Mouse (Mus musculus) right cerebral cortex, postnatal 25 days (tissue): Measurements from ENCODE around the gene Lefty1.
"Not testable (repeated sequence)": the region's sequence is repeated elsewhere in the genome, so short reads cannot be mapped to it uniquely, and the experiment has no call there.

Experiments
- DNase-seq: peaks from one replicate; pipeline ENCODE4 v3.0.0; 2022

The Lefty1 gene

GRCm38 (mm10) chr1:180922273-180923048 is 12.4 kb upstream of the Lefty1 start:
- DNase-seq: no peak

DNA sequence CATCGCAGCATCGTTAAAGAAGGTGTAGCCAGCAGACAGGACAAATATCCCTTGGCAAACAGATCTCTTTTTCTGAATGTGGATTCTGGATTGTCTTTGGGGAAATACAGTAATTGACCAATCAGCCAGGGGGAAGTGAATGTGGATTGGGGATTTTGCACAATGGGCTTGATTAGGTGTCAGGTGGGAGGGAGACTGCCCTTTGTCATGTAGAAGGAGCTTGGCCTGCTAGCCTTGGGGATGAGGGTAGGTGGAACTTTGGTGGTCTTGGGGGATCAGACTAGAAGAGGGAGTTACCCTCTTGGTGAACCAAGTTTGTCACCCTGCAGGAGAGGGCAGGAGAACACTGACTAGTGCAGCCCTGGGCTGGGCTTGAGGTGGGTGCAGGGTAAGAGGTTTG is 10.1 kb upstream of the Lefty1 start:
- no peak for DNase-seq

- no peak for DNase-seq
Measured at GRCm38 (mm10) chr1:180926286-180926685, 8.5 kb upstream of the Lefty1 start.

DNA sequence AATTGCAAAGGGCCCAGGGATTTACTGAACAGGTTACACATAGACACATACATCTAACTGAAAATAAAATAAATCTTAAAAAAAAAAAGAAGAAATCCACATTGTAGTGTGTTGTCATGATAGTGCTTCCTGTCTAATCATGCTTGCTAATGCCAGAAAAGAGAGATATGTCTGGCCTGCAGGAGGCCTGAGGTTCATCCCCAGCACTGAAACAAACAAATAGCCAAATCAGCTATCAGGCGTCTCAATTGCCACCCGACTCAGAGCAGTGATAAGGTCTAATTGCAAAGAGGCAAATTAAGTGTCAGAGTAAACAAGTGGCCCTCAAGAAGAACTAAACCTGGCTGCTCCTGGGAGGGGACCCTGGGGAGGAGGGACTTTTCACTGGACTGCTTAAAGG is 5.2 kb upstream of the Lefty1 start:
- no peak for DNase-seq

DNA sequence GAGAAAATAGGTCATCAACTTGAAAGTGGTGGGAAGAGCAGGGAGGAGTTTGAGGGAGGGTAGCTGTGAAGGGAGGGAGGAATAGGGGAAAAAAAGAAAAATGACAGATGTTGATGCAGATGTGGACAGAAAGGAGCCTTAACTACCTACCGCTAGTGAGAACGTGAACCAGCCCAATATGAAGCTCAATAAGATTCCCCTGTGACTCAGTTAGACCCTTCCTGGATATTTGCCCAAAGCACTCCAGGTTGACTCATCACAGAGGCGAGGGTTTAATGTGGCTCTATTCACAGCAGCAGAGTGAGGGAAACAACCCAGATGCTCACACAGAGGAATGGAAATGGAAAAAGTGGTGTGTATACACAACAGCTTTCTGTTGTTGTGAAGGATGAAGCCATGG is 3.7 kb upstream of the Lefty1 start:
- DNase-seq: no peak

GRCm38 (mm10) chr1:180933659-180934058 is 1.2 kb upstream of the Lefty1 start:
- DNase-seq: no peak

DNA sequence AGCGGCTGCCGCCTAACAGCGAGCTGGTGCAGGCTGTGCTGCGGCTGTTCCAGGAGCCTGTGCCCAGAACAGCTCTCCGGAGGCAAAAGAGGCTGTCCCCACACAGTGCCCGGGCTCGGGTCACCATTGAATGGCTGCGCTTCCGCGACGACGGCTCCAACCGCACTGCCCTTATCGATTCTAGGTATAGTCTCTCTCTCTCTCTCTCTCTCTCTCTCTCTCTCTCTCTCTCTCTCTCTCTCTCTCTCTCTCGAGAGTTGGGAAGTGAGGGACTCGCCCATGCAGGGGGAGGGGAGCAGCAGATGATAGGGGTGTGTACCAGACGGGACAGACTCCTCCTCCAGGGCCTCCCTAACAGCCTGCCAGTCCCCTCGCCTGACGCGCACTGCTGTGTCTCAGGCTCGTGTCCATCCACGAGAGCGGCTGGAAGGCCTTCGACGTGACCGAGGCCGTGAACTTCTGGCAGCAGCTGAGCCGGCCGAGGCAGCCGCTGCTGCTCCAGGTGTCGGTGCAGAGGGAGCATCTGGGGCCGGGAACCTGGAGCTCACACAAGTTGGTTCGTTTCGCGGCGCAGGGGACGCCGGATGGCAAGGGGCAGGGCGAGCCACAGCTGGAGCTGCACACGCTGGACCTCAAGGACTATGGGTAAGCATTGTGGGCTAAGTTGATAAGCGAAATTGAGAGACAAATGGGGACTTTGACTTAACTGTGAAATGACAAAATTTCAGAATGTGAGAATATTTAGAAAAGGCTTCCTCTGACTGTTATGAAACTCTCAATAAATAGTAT is 2.0 kb downstream of the Lefty1 start:
- DNase-seq: not testable (repeated sequence)

- not testable (repeated sequence) for DNase-seq
Measured at GRCm38 (mm10) chr1:180937631-180938030, 2.8 kb downstream of the Lefty1 start.

DNA sequence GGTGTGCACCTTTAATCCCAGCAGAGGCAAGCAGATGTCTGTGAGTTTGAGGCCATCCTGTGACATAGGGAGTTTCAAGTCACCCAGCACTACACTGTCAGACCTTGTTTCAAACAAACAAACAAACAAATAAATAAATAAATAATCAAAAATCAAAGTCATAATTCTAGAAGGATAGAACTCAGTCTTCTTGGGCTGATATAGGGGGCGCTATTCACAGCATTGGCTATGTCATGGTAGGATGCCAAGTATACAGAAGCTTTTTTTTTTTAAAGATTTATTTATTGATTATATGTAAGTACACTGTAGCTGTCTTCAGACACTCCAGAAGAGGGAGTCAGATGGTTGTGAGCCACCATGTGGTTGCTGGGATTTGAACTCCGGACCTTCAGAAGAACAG is 4.0 kb downstream of the Lefty1 start:
- not testable (repeated sequence) for DNase-seq

DNA sequence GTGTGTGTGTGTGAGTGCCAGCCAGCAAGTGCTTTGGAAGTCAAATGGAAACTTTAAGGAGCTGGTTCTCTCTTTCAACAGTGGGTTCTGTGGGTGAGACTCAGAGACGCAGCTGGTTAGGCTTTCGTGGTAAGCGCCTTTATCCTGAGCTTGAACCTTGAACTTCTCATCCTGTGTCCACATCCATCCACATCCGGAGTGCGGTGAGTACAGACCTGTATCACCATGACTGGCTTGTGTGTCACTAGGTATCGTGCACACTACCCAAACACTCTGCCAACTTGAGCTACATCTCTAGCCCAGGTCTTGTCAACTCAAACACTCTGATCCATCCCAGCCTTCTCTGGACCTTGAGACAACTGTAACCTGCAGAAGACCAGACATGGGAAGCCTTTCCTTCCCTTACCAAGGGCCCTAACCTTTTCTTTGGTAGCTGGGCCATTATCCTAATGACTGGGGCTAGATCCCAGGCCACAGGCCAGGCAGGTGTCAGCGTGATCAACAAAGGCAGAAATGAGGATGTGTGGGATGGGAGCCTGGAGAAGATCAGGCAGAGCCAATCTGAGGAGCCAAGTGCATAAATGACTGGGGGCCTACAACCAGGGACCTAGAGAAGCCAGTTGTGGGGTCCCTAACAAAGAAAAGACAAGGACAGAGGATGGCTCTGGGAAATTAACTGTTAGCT is 6.1 kb downstream of the Lefty1 start:
- DNase-seq: no peak

- DNase-seq: no peak
Measured at GRCm38 (mm10) chr1:180941726-180942125, 6.9 kb downstream of the Lefty1 start.

DNA sequence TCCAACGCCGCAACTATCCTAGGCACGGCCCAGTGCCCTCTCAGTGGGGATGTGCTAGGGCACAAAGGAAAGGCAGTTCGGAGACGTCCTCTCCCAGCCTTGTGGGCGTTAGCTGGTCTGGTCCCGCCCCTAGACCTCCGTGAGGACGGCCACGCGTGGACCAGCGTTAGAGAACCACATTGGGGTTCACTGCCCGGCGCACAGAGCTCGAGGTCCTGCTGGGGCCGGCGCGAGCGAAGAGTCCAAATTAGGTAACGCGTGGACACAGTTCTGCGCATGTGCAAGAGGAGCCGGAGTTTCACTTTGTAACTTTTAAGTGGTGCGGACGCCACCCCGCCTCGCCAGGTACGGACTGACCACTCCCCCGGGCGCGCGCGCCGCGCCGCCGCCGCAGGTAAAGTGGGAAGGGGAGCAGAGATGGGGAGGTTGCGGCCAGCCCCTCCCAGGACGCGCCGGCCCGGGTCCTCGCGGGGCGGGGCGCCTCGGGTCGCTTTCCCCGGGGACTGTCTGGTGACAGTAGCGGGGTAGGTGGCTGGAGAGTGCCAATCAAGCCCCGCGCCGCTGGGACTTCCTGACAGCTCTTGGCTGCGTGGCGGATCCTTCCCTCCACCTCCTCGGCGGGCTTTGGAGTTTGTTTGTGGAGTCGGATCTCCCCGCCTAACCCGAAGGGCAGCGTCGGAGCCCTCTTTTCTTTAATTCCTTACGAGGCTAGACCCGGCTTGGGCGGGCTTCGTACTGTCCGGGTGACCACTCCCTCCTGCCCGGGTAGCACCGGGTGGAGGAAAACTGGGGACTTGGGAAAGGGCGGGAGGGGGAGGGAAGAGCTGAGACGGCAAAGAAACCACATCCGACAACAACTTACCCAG is 7.6 kb downstream of the Lefty1 start, which contains the start of gene Tmem63a:
Gene Tmem63a (plus strand): TSS at position 179 of the 866 bp plus-strand sequence.
- no peak for DNase-seq

DNA sequence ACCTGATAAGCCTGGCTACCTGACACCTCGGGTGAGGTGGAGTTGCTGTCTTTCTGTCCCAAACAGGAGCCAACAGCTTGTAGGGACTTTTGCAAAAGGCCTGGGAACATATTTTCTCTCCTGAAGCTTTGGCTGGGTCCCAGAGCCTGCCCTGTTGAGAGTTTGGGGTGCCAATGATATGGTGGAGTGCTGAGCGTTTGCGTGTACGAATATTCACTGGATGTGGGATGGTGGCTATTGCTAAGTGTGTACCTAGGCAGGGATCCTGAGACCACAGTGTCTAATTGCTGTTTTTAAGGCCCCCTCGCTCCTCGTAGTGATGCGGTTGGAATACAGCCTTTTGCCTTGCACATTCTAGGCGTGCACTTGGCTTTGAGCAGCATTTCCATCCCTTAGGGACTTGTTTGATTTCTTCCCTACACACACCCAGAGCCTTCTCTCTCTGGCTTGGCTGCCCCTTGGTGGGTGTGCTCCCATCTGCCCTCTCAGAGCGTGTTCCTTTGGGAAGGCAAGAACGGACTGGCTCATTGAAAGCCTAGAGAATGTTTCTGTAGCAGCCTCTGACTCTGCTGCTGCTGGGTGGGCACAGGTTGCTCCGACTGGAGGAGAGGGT is 8.3 kb downstream of the Lefty1 start:
- no peak for DNase-seq

GRCm38 (mm10) chr1:180943896-180944295 is 9.1 kb downstream of the Lefty1 start:
- DNase-seq: no peak

GRCm38 (mm10) chr1:180944553-180944952 is 9.7 kb downstream of the Lefty1 start:
- no peak for DNase-seq

DNA sequence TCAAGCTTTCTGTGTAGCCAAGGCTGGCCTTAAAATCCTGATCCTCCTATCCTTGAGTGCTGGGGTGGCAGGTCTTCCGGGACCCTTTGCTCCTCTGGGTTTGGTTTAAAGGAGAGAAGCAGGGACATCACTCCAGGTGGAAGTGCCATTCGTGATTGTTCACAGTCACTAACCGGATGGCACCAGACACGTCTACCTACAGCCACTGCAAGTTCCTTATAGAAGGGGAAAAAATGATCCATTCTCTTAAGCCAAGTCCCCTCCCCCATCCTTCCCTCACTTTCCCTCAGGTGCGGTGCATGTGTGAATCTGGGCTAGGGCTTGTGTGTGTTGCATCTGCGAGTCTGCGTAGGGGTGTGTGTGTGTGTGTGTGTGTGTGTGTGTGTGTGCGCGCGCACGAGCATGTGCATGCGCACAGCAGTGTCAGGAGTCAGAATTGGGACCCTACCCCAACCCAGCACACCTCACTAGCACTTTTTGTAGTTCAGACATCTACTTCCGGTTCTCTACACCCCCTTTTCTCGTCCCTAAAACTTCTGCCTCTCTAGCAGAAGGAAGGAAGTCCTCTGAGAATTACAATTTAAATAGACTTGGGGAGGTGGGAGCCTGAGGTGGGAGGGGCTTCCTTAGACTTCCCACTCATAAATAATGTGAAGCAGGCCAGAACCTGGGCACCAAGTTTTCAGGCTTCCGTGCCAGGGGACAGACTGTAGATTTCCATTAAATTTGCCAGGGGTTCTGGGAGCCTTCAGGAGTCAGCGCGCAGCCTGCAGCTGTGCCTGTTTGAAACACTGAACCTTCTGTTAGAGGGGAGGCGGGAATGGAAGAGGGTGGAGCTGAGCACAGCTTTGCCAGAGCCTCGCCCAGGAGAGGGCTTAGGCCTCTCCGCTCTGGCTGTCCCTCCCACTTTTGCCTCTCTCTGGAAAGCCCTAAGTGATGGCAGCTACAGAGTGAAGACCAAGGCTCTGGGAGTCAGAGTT is 10.5 kb downstream of the Lefty1 start:
- DNase-seq: no peak

DNA sequence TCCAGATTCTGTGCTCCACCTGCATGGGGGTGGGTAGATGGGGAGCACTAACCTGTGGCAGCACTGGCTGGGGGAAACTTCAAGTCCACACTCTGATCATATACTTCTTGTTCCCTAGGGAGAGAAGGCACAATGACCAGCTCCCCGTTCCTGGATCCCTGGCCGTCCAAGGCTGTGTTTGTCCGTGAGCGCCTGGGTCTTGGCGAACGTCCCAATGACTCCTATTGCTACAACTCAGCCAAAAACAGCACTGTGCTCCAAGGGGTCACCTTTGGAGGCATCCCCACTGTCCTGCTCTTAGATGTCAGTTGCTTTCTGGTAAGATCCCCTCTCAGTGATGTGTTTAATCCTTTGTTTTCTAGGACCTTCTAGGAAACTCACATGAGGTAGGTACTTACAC is 11.6 kb downstream of the Lefty1 start:
- DNase-seq: no peak

DNA sequence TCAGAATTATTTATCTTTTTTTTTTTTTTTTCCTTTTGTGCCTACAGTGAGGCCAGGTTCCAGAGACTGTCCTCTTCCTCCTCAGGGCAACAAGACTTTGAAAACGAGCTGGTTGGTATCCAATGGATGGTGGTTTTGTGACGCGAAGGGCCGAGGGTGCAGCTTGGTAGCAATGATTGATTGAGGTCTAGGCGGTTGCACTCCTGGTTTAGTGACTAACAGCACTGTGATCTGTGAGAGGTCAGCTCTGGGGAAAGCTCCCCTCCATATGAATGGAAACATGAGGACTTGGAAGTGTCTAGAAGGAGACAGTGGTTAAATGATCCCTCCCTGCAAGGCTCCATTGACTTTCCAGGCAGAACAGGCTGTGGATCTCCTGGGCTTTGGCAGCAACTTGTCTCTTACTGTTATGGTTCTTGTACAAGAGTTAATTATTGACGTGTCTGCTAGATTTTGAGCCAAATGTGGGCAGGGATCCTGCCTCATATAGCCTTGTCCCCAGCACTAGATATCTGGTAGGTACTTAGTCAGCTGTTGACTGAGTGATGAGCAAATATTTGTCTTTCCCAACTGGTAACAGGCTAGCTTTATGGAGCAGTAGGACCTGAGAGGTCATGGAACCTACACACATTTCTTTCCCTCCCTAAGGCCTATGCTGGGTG is 17.4 kb downstream of the Lefty1 start:
- DNase-seq: no peak

- no peak for DNase-seq
Measured at GRCm38 (mm10) chr1:180952808-180953207, 18.0 kb downstream of the Lefty1 start.

DNA sequence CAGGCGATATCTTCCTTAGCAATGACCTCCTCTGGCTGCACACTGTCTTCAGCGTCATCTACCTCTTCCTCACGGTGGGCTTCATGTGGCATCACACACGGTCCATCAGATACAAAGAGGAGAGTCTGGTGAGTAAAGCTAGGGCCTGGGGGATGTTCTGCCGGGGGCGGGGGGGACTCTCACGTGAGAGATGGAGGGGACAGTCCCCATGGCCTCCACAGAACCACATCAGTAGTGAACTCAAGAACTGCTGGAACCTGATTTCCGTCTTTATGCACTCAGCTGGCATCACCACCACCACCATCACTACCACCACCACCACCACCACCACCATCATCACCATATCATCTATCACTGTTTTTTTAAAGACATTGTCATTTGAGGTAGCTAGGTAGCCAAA is 21.6 kb downstream of the Lefty1 start:
- DNase-seq: no peak
